Mouse (Mus musculus): Measurements from ENCODE around the gene Exosc2. TPM values are rescaled to one million over a fixed set of nuclear protein-coding genes. Genes with fewer than 3 reads are reported as not detected.

The Exosc2 gene
- polyA plus RNA-seq, 1 experiment from 2014 or later: 112 TPM

DNA sequence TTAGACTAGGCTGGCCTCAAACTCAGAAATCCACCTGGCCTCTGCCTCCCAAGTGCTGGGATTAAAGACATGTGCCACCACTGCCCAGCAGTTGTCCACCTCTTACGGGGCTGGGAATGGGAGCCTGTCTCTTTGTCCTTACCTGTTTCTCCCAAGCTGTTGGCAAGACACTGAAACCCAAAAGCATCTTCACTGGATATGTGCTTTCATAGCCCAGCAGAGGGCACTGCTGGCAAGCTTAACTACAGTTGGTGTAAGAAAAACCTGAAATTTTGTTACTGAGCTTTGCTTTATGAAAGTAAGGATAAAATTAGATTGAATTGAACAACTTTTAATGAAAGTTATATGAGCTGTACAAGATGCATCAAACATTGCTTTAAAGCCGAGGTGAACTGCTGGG is 13.2 kb downstream of the Exosc2 start:
- Histone ChIP-seq H3K27ac (replicated peaks) (no peak overlapping the region), H3K36me3 (replicated peaks) (peaks cover 36% of the 10 kb centered on the region), H3K4me3 (no peak overlapping the region), H3K27me3 (replicated peaks; ENCODE audit: low read depth, poor library complexity, severe bottlenecking) (no peaks in the 10 kb centered on the region), H3K4me1 (peaks cover 6% of the 10 kb centered on the region), H3K9me3 (no peaks in the 10 kb centered on the region)
- peak; percentile 50 for DNase-seq (ENCODE audit: low spot score)
- WGBS: 33% methylated on average over 2 of the region's 2 CpGs

DNA sequence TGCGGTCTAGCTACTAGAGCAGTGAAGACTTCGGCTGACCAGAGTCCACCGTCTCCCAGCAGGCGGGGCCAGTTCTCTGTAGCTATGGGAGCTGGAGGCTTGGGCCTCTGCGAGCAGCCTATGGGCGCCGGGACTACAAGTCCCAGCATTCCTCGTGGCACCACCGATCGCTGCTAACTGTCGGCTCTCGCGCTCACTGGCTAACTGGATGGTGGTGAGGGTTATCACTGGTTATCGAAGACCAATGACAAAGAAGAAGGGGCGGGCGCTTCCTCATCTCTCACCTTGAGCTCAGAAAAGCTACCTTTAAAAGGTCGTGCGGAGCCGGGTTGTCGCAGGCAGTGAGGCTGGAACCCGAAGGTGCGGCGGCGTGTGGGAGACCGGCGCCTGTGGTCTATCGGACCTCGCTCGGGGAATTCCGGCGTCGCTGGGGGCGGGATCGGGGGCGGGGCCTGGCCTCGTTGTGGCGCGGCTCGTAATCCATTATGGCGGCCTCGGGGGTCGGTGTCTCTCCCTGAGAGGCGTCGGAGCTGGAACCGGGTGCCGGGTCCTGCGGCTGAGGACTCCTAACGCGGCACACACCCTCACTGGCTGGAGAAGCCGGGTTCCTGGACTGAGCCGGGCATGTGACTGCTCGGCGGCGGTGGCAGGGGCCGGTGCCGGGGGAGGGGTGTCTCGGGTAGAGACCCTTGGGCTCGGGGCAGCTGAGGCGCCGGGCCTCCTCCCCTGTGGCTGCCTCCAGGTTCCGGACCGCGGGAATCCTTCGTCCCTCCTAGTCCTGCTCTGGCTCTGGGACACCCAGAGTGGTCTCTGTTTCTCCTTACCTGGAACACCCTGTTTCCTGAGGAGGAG is 17.8 kb downstream of the Exosc2 start, which contains the start of gene Abl1:
TSS of gene Abl1 (plus strand) at position 303 of the 852 bp plus-strand sequence.
- Histone ChIP-seq H3K4me3 (peak within 1 kb of the TSS; percentile 94), H3K27ac (replicated peaks) (peak within 1 kb of the TSS; percentile 97), H3K4me1 (peaks cover 37% of the 10 kb centered on the region), H3K27me3 (replicated peaks; ENCODE audit: low read depth, poor library complexity, severe bottlenecking) (no peaks in the 10 kb centered on the region), H3K9me3 (no peaks in the 10 kb centered on the region; the same call in 1 of the 2 replicates), H3K36me3 (replicated peaks) (peaks cover 9% of the 10 kb centered on the region)
- peak; percentile 96 for DNase-seq (ENCODE audit: low spot score)
- under 1% methylated on average over 64 of the region's 64 CpGs for WGBS

DNA sequence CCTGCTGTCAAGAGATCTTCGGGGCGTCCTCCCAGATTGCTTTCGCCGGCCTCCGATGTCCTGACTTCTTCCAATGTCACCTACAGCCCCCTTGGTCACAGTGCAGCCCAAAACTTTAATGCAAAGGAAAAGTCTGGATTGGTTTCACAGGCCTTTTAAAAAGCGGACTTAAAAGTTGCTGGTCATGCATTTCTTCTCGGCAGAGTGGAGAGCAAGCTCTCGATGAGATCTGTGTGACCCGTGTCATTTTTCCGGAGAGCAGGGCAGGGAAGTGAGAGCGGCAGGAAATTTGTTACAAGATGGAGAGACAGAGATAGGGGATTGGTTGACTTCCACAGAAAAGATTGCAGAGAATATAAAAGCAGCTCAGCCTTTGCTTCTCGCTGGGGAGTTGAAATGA is 18.5 kb downstream of the Exosc2 start:
- H3K27me3 ChIP-seq (replicated peaks; ENCODE audit: low read depth, poor library complexity, severe bottlenecking): no peaks in the 10 kb centered on the region
- H3K9me3 ChIP-seq: no peaks in the 10 kb centered on the region; the same call in 1 of the 2 replicates
- peak; percentile 21 for DNase-seq (ENCODE audit: low spot score)

DNA sequence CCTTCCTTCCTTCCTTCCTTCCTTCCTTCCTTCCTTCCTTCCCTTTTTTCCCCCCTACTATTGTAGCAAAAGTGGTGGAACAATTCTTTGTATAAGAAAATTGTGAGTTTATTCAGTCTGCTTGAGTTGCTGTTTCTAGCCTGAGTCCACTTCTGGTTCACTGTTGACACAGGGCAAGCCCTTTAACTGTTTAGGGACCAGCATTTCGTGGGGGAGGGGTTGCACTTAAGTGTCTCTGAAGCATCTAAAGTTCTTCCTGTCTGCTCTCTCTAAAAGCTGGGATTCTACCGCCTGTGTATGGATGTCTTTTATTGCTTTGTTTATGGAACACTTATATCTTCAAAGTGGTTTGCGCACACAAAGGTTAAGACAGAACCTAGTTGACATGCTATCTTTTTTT is 19.5 kb downstream of the Exosc2 start:
- no peak overlapping the region for H3K27ac ChIP-seq (replicated peaks)
- DNase-seq (ENCODE audit: low spot score): no peak
- H3K36me3 ChIP-seq (replicated peaks): peaks cover 22% of the 10 kb centered on the region
- peaks cover 37% of the 10 kb centered on the region for H3K4me1 ChIP-seq
- no peaks in the 10 kb centered on the region for H3K27me3 ChIP-seq (replicated peaks; ENCODE audit: low read depth, poor library complexity, severe bottlenecking)
- no peaks in the 10 kb centered on the region; the same call in 1 of the 2 replicates for H3K9me3 ChIP-seq
- peak overlapping the region; percentile 94 for H3K4me3 ChIP-seq
- 49% methylated on average over 3 of the region's 3 CpGs for WGBS

More for the DNA sequence above, 18.5 kb downstream of the Exosc2 start:
- Histone ChIP-seq H3K27ac (replicated peaks) (peak overlapping the region; percentile 97), H3K36me3 (replicated peaks) (peaks cover 12% of the 10 kb centered on the region), H3K4me3 (peak overlapping the region; percentile 94), H3K4me1 (peaks cover 37% of the 10 kb centered on the region)
- WGBS: under 1% methylated on average over 12 of the region's 12 CpGs

DNA sequence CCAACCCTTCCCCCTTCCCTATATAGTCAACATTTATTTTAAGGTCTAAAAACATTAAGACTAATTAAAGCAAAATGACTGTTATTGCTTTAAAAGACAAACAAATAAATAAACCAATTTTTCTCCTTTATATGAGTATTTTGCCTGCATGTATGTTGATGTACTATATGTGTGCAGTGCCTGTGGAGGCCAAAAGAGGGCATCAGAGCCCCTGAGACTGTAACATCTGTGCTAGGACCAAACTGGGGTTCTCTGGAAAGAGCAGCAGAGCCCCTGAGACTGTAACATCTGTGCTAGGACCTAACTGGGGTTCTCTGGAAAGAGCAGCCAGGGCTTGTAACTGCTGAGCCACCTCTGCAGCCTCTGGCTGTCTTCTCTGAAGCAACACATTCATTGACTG is 27.7 kb downstream of the Exosc2 start:
- no peaks in the 10 kb centered on the region for H3K27me3 ChIP-seq (replicated peaks; ENCODE audit: low read depth, poor library complexity, severe bottlenecking)
- H3K4me1 ChIP-seq: no peaks in the 10 kb centered on the region
- H3K9me3 ChIP-seq: no peaks in the 10 kb centered on the region
- peaks cover 69% of the 10 kb centered on the region for H3K36me3 ChIP-seq (replicated peaks)
- H3K4me3 ChIP-seq: no peak overlapping the region
- H3K27ac ChIP-seq (replicated peaks): no peak overlapping the region
- no peak for DNase-seq (ENCODE audit: low spot score)

DNA sequence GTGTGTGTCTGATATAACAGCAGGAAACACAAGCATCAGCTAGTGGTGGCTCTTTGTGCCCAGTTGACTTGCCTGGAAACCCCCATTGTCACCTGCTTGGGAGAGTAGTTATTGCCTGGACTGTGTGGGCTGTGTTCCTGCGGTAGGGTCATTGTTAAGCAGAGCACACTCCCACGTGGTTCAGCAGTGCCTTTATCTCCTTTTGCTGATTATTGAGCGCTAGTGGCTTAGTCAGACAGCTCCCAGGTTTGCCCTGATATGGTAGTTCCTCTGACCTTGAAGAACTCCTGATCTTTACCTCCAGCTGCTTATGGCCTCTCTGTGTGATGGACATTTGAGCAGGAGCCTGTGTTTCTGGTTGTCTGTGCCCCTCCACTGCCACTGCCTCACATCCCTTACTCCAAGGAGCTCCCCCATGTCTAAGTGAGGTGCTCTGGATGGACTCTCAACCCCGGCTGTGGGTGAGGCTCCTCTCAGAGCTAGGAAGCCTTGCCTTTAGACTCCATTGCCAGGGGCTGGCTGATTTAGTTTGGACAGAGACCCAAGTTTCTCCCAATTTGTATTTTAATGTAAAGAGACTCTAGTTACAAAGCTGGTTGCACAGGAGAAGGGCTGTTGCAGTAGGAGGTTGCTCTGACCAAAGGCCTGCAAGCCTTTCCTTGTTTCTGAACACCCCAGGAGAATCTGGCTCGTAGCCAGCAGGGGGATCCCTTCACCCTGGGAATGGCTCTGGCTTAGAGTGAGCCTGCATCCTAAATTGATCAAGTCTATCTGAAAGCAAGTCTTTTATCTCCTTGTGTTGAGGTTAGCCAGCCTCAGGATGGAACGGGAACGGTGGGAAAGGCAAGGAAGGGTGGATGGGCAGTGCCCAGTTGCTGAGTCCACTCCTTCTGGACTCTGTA is 30.3 kb downstream of the Exosc2 start:
- Histone ChIP-seq H3K36me3 (replicated peaks) (peaks cover 64% of the 10 kb centered on the region), H3K4me3 (no peak overlapping the region), H3K27me3 (replicated peaks; ENCODE audit: low read depth, poor library complexity, severe bottlenecking) (no peaks in the 10 kb centered on the region), H3K27ac (replicated peaks) (no peak overlapping the region), H3K4me1 (no peaks in the 10 kb centered on the region), H3K9me3 (no peaks in the 10 kb centered on the region)
- peak; percentile 59 for DNase-seq (ENCODE audit: low spot score)
- 60% methylated on average over 7 of the region's 7 CpGs for WGBS

DNA sequence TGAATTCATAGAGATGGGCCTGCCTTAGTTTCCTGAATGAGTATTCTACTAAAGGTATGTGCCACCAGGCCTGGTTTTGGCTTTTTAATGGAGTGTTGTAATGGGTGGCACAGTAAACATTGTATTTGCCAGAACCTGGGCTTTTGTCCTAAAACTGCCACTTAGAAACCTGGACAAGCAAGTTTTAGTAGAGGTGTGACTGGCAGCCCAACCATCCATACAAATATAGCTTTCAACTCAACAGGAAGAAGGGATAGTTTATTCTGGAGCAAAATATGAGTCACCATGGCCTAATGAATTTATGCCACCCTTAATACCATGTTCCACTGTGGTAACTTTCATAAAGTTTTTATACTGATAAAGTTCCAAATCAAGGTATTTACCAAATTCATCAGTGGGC is 32.7 kb downstream of the Exosc2 start:
- no peak overlapping the region for H3K27ac ChIP-seq (replicated peaks)
- no peak overlapping the region for H3K4me3 ChIP-seq
- H3K36me3 ChIP-seq (replicated peaks): peaks cover 57% of the 10 kb centered on the region
- no peak for DNase-seq (ENCODE audit: low spot score)
- no peaks in the 10 kb centered on the region for H3K27me3 ChIP-seq (replicated peaks; ENCODE audit: low read depth, poor library complexity, severe bottlenecking)
- no peaks in the 10 kb centered on the region for H3K9me3 ChIP-seq
- no peaks in the 10 kb centered on the region for H3K4me1 ChIP-seq

DNA sequence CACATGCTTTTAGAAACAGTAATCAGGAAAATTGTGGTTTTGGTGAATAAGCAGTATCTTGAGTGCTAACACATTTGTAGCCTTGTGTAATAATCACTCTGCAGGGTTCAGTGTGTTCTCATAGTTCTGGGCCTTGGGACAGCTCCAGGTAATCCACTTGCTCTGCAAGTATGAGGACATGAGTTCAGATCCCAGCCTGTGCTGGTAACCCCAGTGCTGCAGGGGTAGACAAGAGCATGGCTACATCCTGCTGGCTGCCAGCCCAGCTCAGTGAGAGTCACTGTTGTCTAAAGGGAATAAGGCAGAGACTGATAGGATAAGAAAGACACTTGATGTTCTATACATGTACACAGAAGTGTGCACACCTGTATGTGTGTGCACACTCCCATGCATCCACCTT is 35.4 kb downstream of the Exosc2 start:
- Histone ChIP-seq H3K4me1 (no peaks in the 10 kb centered on the region), H3K36me3 (replicated peaks) (peaks cover 38% of the 10 kb centered on the region), H3K27ac (replicated peaks) (no peak overlapping the region), H3K9me3 (no peaks in the 10 kb centered on the region), H3K4me3 (no peak overlapping the region), H3K27me3 (replicated peaks; ENCODE audit: low read depth, poor library complexity, severe bottlenecking) (no peaks in the 10 kb centered on the region)
- DNase-seq (ENCODE audit: low spot score): no peak

DNA sequence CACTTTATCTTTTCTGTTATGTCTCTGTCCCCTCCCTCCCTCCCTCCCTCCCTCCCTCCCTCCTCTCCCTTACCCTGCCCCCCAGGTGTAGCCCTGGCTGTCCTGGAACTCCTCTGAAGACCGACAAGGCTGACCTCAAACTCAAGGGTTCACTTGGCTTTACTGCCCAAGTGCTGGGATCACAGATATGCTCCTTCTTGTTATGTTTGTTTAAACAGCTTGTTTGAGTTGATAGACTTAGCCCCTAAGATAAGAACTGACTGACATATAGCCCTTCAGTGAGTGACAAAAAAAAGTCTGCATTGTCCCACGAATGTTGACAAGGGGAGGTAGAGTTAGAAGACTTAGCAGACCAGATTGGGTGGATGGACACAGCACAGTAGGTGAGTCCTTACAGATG is 36.0 kb downstream of the Exosc2 start:
- no peak for DNase-seq (ENCODE audit: low spot score)
- Histone ChIP-seq H3K4me1 (no peaks in the 10 kb centered on the region), H3K27ac (replicated peaks) (no peak overlapping the region), H3K4me3 (no peak overlapping the region), H3K27me3 (replicated peaks; ENCODE audit: low read depth, poor library complexity, severe bottlenecking) (no peaks in the 10 kb centered on the region), H3K9me3 (no peaks in the 10 kb centered on the region), H3K36me3 (replicated peaks) (peaks cover 41% of the 10 kb centered on the region)
- WGBS: 62% methylated on average over 2 of the region's 2 CpGs

DNA sequence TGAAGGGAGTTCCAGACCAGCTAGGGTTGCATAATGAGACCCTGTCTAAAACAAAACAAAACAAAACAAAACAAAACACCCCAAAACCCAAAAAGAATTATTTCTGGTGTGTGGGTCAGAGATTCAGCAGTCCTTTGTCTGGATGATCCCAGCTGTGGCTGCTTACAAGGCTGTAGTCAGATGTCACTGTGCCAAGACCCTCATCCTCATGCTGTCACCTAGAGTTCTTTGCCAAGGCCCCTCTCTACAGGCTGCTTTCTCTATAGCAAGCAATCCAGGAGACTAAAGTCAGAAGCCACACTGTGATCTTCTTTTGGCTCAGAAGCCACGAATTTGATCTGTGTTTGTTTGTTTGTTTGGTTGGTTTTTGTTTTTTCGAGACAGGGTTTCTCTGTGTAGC is 42.2 kb downstream of the Exosc2 start:
- peaks cover 35% of the 10 kb centered on the region for H3K36me3 ChIP-seq (replicated peaks)
- DNase-seq (ENCODE audit: low spot score): no peak
- H3K4me3 ChIP-seq: no peak overlapping the region
- no peaks in the 10 kb centered on the region for H3K9me3 ChIP-seq
- no peak overlapping the region for H3K27ac ChIP-seq (replicated peaks)
- no peaks in the 10 kb centered on the region for H3K4me1 ChIP-seq
- no peaks in the 10 kb centered on the region for H3K27me3 ChIP-seq (replicated peaks; ENCODE audit: low read depth, poor library complexity, severe bottlenecking)
- 92% methylated on average over 2 of the region's 2 CpGs for WGBS

DNA sequence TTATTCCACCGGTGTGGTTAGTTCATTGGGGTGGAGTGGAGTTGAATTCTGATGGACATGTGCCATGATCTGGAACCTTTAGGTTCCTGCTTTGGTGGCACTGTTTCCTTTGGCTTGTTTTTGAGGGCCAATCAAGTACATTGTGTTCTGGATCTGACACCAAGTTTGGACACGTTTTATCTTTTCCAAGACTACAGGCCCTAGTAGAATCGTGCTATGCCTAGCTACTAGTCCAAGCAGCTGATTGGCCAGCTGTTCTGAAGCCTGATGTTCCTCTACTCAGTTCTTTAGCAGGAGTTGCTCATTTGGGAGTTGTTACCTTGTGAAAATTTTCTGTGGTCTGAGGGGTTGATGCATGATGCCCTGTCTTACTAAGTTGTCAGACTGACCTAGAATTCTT is 43.3 kb downstream of the Exosc2 start:
- Histone ChIP-seq H3K27me3 (replicated peaks; ENCODE audit: low read depth, poor library complexity, severe bottlenecking) (no peaks in the 10 kb centered on the region), H3K4me1 (no peaks in the 10 kb centered on the region), H3K27ac (replicated peaks) (no peak overlapping the region), H3K9me3 (no peaks in the 10 kb centered on the region), H3K36me3 (replicated peaks) (peaks cover 32% of the 10 kb centered on the region), H3K4me3 (no peak overlapping the region)
- 87% methylated on average over 3 of the region's 3 CpGs for WGBS
- no peak for DNase-seq (ENCODE audit: low spot score)

DNA sequence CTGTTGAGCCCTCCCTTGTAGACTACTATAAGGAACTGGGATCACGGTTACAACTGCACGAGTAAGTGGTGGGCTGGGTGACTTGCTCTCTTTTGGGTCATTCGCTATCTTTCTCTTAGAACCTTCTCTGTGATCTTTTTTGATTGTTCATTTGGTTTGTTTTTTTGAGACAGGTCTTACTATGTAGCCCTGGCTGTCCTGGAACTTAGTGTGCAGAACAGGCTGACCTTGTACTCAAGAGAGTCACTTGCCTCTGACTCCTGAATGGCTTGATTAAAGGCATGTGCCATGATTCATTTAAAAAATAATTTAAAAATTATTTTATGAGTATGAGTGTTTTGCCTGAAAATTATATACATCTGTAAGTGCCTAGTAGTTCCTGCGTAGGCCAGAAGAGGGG is 44.3 kb downstream of the Exosc2 start:
- H3K4me1 ChIP-seq: no peaks in the 10 kb centered on the region
- no peak for DNase-seq (ENCODE audit: low spot score)
- 95% methylated on average over 4 of the region's 4 CpGs for WGBS
- H3K27me3 ChIP-seq (replicated peaks; ENCODE audit: low read depth, poor library complexity, severe bottlenecking): no peaks in the 10 kb centered on the region
- no peaks in the 10 kb centered on the region for H3K9me3 ChIP-seq
- H3K4me3 ChIP-seq: no peak overlapping the region
- H3K36me3 ChIP-seq (replicated peaks): peaks cover 32% of the 10 kb centered on the region
- no peak overlapping the region for H3K27ac ChIP-seq (replicated peaks)
